Mouse (Mus musculus): Measurements from ENCODE around the gene Gpc6.

The Gpc6 gene

DNA sequence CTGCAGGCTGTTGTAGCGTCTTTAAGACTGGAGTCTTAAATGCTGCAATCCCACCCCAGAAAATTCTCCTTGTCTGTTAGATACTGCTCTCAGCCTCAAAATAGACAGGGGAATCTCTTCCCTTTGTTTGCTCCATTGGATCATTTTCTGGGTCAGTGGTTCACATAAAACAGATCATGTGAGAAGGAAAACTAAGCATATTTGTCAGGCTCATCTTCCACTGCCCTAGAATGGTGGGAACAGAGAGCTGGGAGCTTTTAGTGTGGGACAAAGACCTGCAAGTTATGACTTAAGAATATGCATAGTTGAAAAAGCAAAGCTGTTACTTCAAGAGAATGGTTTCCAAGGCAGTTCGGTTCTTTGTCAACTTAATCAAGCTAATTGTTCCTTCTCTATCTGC lies 136.4 kb downstream of the Gpc6 start:
- no peak for DNase-seq (ENCODE audit: low spot score)

- DNase-seq (ENCODE audit: low spot score): no peak
These were observed 143.1 kb downstream of the Gpc6 start for GRCm38 (mm10) chr14:117068179-117068578.

DNA sequence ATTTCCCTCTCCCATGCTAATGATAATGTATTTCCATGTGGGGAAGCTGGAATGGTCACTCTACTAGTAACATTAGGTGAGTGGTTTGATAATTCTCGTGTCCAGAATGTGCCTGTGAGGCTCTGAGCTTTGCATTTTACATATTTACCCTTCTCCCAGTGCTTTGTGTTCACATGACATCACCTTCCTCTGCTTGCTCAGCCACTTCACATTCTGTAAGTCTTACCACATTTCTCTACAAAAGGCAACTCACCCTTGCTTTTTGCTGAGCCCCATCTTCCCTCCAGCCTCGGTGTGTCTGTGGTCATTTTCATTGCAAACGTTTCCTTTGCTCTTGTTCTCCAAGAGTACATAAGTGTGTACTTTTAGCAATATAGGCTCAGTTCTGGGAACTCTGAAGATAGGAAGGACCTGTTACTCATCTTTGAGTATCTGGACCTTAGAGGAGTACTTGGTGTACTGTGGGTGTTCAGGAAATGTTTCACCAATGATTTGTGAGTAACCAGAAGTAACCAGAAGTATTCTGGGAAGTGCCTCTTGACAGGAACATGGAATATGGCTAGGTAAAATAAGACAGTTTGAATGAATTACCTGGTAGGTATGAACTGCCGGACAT lies 145.5 kb downstream of the Gpc6 start:
- no peak for DNase-seq (ENCODE audit: low spot score)

GRCm38 (mm10) chr14:117093586-117093985 lies 168.5 kb downstream of the Gpc6 start:
- DNase-seq (ENCODE audit: low spot score): no peak

- DNase-seq (ENCODE audit: low spot score): no peak
These were observed 181.8 kb downstream of the Gpc6 start for GRCm38 (mm10) chr14:117106900-117107299.

GRCm38 (mm10) chr14:117113153-117113552 lies 188.0 kb downstream of the Gpc6 start:
- no peak for DNase-seq (ENCODE audit: low spot score)

DNA sequence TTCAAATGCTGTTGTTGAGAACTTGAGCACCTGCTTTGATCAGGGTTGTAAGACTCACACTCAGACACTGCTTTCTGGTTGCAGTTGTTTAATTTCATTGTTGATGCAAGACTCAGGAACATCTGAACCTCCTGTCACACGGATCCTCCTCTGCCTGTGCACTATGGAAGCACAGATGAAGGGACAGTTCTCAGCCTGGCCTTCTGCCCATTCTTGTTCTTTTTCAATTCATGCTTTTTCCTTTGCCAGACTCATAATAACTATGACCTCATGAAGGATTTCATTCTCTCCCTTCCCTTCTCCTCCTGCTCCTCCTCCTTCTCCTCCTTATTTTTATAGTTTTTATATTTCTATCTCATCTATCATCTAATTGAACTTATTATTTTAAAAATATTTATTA lies 196.9 kb downstream of the Gpc6 start:
- no peak for DNase-seq (ENCODE audit: low spot score)

GRCm38 (mm10) chr14:117130334-117130733 lies 205.2 kb downstream of the Gpc6 start:
- no peak for DNase-seq (ENCODE audit: low spot score)

DNA sequence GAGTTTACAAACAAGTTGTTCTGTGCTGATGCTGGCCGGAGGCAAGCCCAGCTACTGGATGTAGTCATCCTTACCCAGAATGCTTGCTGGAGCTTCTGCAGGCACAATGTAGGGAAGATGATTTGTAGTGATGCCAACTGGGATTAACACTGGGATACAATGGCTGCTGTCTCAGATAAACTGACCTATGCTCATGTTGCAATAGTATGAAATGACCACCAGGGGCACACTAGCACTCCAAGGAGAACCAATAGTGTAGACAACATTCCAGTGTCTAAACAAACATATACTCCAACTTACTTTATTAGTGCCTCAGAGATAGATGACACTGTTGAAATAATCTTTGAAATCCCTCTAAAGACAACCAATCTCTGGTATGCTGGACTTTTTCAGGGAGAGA lies 206.2 kb downstream of the Gpc6 start:
- no peak for DNase-seq (ENCODE audit: low spot score)

DNA sequence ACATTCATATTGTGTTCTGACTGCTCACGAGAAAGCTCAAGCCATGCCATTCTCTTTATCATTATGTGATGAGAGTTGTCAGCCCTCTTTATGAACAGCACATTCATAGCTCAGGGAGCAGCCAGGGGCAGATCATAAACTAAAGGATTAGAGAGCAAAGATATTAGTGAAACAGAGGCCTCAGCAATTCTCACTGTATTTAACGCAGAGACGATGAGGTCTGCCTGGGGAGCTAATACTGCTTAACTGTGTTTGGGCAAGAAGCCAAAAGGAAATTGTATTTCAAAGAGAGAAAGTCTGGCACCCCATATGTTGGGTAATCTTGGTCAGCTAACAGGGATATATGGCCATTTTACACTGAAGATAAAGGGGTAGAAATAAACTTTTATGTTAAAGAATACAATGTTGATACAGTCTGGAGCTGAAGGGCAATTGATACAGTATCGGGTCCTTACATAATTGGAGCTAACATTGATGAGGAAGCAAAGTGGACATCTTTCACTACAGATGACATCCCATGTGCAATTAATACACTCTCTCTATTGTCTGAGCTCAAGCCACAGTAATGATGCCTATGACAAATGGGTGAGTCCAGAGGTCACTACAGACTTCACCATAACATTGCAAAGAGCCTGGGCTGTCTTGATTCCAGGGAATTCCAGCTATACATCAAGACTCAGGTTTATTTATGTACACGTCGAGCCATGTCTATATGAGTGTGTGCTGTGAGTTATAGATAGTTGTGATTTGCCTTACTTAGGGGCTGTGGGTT lies 216.1 kb downstream of the Gpc6 start:
- no peak for DNase-seq (ENCODE audit: low spot score)

DNA sequence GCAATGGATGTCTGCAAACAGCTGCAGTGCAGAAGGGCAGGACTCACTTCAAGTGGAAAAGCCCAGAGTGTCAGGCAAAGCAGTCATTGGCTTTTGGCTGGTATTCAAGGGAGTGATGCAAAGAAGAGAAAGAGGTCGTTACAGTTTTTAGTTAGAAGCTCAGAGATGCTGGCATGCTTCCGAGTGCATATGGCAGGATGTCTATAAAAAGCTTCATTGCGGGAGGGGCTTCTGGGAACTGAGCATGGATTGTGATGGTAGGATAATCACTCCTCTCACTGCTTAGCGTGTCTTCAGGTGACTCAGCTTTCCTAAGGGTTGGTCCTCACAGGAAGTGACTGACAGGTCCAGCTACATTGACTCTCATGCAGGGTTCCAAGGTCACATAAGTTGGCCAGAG lies 221.0 kb downstream of the Gpc6 start:
- DNase-seq (ENCODE audit: low spot score): no peak

DNA sequence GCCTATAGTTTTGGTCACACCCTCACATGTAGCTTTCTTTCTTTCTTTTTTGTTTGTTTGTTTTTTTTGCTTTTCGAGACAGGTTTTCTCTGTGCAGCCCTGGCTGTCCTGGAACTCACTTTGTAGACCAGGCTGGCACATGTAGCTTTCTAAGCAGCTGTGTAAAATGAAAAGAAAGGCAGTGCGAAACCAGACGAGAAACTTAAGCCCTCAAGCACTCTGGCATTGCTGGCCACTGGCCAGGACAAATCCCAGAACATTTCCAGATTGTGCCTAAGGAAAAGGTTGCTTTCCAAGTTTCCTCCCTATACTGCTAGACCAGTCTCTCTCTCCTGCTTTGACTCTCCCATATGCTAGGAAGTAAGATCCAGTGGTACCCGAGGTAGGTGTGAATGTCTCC lies 221.6 kb downstream of the Gpc6 start:
- DNase-seq (ENCODE audit: low spot score): no peak

- DNase-seq (ENCODE audit: low spot score): no peak
These were observed 226.5 kb downstream of the Gpc6 start for GRCm38 (mm10) chr14:117151621-117152020.

GRCm38 (mm10) chr14:117155884-117156465 lies 230.9 kb downstream of the Gpc6 start:
- DNase-seq (ENCODE audit: low spot score): no peak

DNA sequence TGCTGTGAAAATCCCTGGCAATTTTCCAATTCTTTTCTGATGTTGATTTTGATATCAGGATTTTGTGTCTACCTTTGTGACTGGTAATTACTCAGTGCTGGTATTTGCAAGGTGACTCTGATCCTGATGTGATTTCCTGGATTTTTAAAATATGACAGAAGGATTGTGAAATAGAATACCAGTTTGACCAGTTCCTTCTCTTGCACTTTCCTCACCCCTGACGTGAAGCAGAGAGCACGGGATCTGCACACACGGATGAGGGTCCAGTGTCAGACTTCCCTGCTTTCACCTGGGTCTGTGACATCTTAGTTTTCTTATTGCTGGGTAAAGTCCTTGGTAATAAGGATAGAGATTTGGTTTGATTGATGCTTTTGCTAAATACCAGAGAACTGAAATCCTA lies 232.3 kb downstream of the Gpc6 start:
- no peak for DNase-seq (ENCODE audit: low spot score)

DNA sequence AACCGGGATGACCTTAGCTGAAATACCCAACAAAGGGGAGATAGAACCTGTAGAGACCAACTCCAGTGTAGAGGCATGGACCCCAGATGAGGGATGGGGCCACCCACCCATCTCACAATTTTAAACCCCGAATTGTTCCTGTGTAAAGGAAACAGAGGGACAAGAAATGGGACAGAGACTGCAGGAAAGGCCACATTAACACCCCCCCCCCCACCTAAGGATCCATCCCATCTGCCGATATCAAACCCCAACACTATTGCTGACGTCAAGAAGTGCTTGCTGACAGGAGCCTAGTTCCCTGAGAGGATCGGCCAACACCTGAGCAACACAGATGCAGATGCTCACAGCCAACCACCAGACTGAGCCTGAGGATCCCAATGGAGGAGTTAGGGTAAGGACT lies 241.2 kb downstream of the Gpc6 start:
- no peak for DNase-seq (ENCODE audit: low spot score)

DNA sequence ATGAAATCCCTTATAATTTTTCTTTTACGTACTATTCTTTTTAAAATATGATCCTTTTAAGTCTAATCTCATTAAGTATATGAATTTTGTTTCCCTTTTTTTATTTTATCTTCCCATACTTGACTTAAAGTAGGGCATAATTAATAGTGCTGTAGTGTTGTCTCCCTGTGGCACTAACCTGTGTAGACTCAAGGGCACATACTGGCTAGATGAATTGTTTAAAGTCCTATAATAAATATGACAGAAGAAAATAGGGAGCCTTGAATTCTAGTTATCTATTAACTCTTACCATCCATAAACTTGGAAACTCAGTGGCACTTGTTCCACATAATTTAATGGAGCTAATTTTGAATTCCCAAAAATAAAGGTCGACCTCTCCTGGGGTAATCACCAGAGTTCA lies 268.2 kb downstream of the Gpc6 start:
- DNase-seq (ENCODE audit: low spot score): no peak

DNA sequence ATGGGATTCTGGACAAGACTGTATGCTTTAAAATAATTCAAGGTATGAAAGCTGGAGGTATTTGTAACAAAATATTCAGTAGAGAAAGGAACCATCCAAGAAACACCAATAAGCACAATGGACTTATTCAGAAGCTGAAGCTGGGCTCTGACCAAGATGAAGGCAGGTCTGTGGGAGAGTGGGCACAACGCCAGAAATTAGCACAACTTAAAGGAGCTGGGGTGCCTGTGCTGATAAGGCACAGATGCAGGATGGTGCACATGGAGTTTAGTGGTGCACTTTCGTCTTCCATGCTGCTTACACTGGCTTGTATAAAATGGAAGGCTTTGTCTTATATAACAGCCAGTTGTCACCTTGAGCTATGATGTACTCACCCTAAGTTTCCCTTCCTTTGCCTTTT lies 276.9 kb downstream of the Gpc6 start:
- no peak for DNase-seq (ENCODE audit: low spot score)

- DNase-seq (ENCODE audit: low spot score): no peak
These were observed 278.8 kb downstream of the Gpc6 start for GRCm38 (mm10) chr14:117203960-117204359.

DNA sequence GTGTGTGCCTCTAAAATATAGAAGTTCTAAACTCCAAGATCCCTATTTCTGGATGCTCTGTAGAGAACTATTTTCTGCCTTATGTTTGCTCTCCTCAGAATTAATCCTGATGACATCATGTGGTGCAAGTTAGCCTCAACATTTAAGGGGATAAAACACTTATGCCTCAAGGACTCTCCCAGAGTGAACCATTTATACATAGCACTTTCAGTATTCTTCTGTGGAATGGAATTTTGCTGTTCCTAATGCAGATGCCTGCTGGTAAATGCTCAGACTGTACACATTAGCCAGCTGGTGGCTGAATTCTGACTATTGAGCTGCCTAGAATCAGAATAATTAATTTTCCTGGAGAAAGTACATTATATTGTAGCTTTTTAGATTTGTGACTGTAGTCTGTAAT lies 289.3 kb downstream of the Gpc6 start:
- no peak for DNase-seq (ENCODE audit: low spot score)

- DNase-seq (ENCODE audit: low spot score): no peak
These were observed 301.8 kb downstream of the Gpc6 start for GRCm38 (mm10) chr14:117226920-117227319.

DNA sequence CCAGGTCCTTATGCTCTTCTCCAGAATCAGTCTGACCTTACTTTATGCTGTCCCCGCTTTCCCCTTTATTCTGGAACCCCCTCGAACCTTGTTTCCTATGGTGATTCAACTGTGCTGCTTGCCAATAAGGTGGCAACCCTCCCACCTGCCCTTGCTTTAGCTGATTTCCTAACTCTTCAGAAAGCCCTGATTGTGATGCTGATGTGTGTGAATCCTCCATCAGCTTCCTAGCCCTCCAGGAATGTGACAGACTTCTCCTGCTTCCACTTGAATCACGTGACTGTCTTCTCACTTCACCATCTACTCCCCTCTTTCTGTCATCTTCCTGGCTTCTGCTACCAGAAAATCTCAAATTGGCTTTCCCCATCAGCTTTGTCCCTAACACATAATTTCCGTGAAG lies 305.4 kb downstream of the Gpc6 start:
- DNase-seq (ENCODE audit: low spot score): no peak

- DNase-seq (ENCODE audit: low spot score): no peak
These were observed 313.1 kb downstream of the Gpc6 start for GRCm38 (mm10) chr14:117238226-117238625.
